Mouse (Mus musculus) layer of hippocampus, postnatal 36 days (tissue): Measurements from ENCODE around the gene Pik3ap1. TPM values are rescaled to one million over a fixed set of nuclear protein-coding genes. Genes with fewer than 3 reads are reported as not detected.

Source experiments
- DNase-seq, 2 experiments: peaks; one replicate each; pipeline ENCODE4 v3.0.0; 2022
- total RNA-seq, 2 experiments: library from RNA; stranded (reverse); gene quantifications; 2 replicates each; pipeline ENCODE4 v1.2.3; 2021

Gene Pik3ap1
- total RNA-seq, 2 experiments from 2014 or later: 1.9 to 2.3 TPM

DNA sequence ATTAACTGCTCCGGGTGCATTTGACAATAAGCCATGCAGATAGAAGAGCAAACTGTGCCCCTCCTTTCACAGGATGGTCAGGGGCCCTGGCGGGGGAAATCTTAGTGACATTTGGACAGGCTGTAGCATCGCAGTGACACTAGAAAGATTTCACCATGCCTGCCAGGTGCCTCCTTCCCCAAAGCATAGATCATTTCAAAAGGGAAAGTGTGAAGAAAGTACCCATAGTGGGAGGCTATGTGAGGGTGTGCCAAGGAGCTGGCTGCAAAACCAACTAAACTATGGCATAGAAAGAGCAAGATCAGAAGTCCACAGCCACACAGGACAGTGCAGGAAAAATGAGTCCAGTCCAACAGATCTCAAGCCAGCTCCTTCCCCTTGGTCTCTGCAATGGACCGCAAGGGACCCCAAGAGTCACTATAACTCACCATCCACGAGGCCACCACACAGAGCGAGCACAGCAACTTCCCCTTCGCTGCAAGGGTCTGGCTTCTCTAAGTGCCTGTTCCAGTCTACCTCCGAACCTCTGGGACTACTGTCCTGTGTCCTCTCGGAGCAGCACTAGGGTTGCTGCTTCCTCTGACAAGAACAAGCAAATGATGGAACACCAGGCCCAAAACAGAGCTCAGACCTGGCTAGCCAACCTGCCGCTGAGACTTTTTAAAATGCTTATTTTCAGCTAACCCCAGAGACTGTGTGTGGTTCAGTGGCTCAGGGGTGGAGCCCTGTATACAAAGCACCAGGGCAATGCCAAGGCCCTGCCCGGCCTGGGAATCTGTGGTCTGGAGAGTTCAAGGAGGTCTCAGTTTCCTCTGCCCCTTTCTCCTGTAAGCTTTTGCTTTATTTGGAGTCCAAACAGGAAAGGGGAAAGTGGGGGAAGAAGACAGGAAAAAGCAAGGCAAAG, 15.1 kb downstream of the Pik3ap1 start:
- DNase-seq: no peak

GRCm38 (mm10) chr19:41366854-41367517, 17.9 kb downstream of the Pik3ap1 start:
- DNase-seq: no peak

- DNase-seq: no peak
Measured at GRCm38 (mm10) chr19:41366192-41366853, 18.6 kb downstream of the Pik3ap1 start.

GRCm38 (mm10) chr19:41365570-41365969, 19.3 kb downstream of the Pik3ap1 start:
- no peak for DNase-seq

DNA sequence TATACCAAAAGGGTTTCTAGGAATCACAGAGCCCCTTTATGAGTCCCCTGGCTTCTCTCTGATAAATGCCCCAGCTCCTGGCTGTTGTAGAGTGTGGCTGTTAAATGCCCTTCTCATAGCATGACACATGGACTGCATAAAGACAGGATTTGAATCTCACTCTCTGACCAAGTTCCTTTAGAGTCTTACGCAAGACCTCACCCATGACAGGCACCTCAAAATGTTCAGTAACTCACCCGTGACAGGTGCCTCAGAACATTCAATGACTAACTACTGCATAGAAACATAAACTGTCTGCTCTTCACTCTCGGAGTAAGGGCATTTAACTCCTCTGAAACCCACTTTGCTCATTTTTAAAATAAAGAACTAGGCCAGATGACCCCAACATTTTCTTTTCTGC, 20.4 kb downstream of the Pik3ap1 start:
- DNase-seq: no peak

- no peak for DNase-seq
Measured at GRCm38 (mm10) chr19:41362963-41363362, 21.9 kb downstream of the Pik3ap1 start.

DNA sequence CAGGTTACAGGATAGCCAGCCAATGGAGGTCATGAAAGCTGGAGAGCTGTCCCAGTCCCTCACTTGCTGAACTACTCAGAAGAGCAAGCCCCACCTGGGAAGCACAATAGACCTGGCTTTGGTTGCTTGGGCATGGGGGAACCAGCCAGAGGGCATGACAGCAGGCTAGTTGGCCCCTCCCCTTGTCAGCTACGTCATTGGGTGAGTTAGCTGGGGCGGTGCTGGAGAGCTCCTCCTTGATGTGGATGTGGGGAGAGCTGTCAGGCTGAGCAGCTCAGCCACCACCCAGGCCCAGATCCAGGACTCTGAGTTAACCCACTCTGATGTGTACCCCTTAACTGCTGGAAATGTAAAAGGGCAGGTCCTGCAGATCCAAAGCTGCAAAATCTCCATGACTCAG, 24.4 kb downstream of the Pik3ap1 start:
- DNase-seq: no peak

DNA sequence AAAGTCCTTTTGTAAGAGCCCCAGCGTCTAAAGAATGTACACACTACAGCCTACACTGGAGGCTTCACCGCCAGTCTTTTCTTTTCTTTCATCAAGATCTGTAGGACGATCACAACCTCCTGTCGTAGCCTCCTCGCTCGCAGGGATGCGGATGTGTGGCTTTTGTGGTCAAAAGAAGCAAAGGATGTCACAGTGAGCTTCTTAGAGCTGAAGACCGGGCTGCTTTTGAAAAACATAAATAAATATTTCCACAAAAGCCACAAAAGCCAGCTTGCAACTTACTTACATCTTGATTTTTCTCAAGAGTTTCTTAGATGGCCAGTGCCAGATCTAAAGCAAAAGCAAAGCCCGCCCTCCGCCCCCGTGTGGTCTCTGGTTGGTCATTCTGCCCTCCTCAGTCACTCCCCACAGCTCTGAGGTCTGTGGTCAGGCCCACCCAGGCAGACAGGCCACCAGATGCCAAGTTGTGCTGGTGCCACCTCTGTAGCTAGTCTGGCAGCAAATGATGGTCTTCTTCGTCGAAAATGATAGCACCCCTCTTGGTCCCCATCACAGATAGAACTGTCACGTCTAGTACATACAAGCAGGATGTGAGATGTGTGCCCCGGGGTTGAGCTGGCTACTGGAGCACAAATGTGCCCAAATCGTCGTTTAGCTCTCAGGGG, 30.5 kb downstream of the Pik3ap1 start:
- no peak for DNase-seq

- no peak for DNase-seq
Measured at GRCm38 (mm10) chr19:41349624-41350023, 35.3 kb downstream of the Pik3ap1 start.

GRCm38 (mm10) chr19:41348161-41348560, 36.7 kb downstream of the Pik3ap1 start:
- DNase-seq: no peak

DNA sequence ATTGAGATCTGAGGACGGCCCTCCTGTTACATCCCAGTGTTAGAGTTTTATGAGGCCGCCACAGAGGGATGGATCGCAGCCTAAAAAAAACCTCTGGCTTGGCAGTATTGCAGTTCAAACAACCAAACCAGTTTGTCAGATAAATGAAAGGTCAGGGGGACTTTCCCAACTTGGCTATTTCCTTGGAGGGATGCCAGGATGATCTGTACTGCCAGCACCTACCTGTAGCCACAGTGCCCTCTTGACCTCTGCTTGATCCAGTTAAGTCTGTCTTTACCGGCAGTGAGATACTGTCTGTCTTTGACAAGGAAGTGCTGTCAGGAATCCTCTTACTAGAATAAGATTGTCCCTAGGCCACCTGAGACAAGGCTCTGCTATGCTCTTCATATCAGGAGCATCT, 37.6 kb downstream of the Pik3ap1 start:
- no peak for DNase-seq

DNA sequence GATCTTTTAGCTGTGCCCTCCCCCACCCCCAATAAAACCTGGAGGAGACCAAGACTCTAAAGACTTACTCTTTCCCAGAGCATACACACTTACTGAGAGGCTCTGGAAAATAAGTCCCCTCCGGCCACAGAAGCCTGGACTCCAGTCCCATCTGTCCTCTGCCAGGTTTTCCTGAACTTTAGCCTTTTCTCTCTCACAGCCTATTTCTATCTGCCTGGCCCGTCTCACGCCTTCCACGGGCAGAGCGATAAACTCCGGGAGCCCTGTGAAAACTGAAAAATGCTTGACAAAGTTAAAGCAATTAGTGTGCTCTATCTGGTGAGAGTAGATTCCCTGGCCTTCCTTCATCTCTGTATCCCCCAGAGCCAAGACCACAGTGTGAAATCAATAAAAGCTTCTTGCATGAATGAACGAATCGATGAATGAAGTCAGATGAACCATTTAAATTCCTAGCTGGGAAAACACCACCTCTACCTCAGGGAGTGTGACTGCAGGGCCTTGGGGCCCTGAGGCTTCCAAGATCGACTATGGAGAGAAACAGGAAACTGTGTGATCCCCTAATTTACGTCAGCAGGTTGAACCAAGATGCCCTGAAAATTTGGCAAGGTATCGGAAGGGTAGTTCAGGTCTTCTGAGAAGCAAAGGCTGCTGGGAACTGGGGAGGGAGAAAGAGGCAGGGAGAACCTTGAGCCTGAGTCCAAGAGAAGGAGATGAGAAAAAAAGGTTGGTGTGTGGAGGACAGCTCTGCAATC, 38.6 kb downstream of the Pik3ap1 start:
- DNase-seq: no peak

- no peak for DNase-seq
Measured at GRCm38 (mm10) chr19:41345028-41345741, 39.7 kb downstream of the Pik3ap1 start.

GRCm38 (mm10) chr19:41344666-41345027, 40.3 kb downstream of the Pik3ap1 start:
- DNase-seq: no peak

GRCm38 (mm10) chr19:41342592-41343090, 42.3 kb downstream of the Pik3ap1 start:
- DNase-seq: no peak

DNA sequence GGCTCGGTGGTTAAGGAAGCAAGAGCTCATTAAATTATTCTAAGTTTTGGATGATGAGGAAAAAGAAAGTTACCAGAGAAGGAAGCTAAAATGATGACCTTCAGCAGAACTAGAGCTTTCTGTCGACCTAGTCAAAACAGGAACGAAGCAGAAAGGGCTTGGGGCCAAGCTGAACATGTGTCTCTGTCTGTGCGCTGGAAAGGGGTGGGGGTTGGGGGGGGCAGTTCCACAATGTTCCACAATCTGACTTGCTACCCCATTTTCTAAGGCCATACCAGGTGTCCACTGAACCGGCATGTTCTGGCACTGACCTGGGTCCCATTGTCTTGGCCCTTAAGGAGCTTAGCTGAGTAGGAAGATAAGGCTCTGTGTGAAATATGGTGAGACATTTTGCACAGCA, 43.2 kb downstream of the Pik3ap1 start:
- DNase-seq: no peak

- DNase-seq: no peak
Measured at GRCm38 (mm10) chr19:41339020-41339836, 45.7 kb downstream of the Pik3ap1 start.

- no peak for DNase-seq
Measured at GRCm38 (mm10) chr19:41338379-41338778, 46.5 kb downstream of the Pik3ap1 start.

GRCm38 (mm10) chr19:41335721-41336120, 49.2 kb downstream of the Pik3ap1 start:
- DNase-seq: no peak

DNA sequence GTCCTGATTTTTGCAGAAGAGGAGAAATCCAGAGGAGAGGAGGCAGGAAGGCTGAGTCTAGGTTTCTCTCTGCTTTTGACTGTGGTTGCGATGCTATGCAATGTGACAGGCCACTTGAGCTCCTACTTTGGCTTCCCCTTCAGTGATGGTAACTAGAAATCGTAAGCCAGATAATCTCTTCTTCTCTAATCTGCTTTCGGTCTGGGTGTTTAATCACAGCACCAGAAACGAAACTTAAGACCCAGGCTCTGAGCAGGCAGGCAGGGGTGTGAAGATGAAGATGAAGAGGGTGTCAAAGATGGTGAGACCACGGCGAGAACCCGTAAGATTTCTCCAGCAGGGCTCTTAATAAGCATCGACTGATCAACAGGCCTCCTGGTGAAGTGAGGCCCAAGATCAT, 51.9 kb downstream of the Pik3ap1 start:
- no peak for DNase-seq
